Mouse (Mus musculus) small intestine, adult 2 months (tissue): ENCODE results near the gene Adar. TPM values are rescaled to one million over a fixed set of nuclear protein-coding genes. Genes with fewer than 3 reads are reported as not detected.

Source experiments
- H3K27ac ChIP-seq: fragments of 200-500 bp; 2 replicates; pipeline ENCODE4 v1.5.1; 2012; ENCODE audit warnings: low read depth, low read length, control low read depth, inconsistent platforms; ENCODE audit not compliant: insufficient read depth
- H3K27me3 ChIP-seq: fragments of 200-500 bp; 2 replicates; pipeline ENCODE4 v1.6.1; 2012; ENCODE audit warnings: mild to moderate bottlenecking, moderate library complexity, low read length, inconsistent platforms; ENCODE audit not compliant: control insufficient read depth, insufficient read depth
- H3K36me3 ChIP-seq: fragments of 200-500 bp; 2 replicates; pipeline ENCODE4 v1.6.1; 2012; ENCODE audit warnings: mild to moderate bottlenecking, low read length, control low read depth, inconsistent platforms; ENCODE audit not compliant: control insufficient read depth, insufficient read depth
- H3K4me1 ChIP-seq: fragments of 200-500 bp; 2 replicates; pipeline ENCODE4 v1.6.1; 2012; ENCODE audit warnings: low read length, inconsistent platforms, mixed read lengths; ENCODE audit not compliant: control insufficient read depth, insufficient read depth, insufficient read length
- H3K4me3 ChIP-seq: fragments of 200-500 bp; 2 replicates; pipeline ENCODE4 v1.5.1; 2012; ENCODE audit warnings: low read depth, mild to moderate bottlenecking, control low read depth, inconsistent platforms, low read length, moderate library complexity
- CTCF ChIP-seq: fragments of 200-500 bp; IDR thresholded peaks from 2 replicates; pipeline ENCODE4 v1.5.1; 2012; ENCODE audit warnings: low read depth, mild to moderate bottlenecking, control low read depth, inconsistent platforms, low read length, moderate library complexity, mixed read lengths; ENCODE audit not compliant: insufficient replicate concordance, insufficient read length; ENCODE audit errors: extremely low read depth
- POLR2A ChIP-seq: fragments of 200-500 bp; IDR thresholded peaks from 2 replicates; pipeline ENCODE4 v1.6.1; 2012; ENCODE audit warnings: low read depth, mild to moderate bottlenecking, control low read depth, inconsistent platforms, low read length, moderate library complexity
- WGBS: fragments of 180-500 bp; shearing (Covaris S2); methylation state at CpG from one replicate; pipeline ENCODE4 v1.1.7; 2018; 5-methylcytosine and 5-hydroxymethylcytosine counted together
- polyA plus RNA-seq: library from polyadenylated mRNA; depleted of rRNA; stranded (reverse); fragments of >200 nt; gene quantifications from 2 replicates; pipeline ENCODE4 v1.2.3, GENCODE M21; 2012; rRNA removed

Adar gene
- polyA plus RNA-seq, result 13.8 and 26.3 TPM in 2 replicates

DNA sequence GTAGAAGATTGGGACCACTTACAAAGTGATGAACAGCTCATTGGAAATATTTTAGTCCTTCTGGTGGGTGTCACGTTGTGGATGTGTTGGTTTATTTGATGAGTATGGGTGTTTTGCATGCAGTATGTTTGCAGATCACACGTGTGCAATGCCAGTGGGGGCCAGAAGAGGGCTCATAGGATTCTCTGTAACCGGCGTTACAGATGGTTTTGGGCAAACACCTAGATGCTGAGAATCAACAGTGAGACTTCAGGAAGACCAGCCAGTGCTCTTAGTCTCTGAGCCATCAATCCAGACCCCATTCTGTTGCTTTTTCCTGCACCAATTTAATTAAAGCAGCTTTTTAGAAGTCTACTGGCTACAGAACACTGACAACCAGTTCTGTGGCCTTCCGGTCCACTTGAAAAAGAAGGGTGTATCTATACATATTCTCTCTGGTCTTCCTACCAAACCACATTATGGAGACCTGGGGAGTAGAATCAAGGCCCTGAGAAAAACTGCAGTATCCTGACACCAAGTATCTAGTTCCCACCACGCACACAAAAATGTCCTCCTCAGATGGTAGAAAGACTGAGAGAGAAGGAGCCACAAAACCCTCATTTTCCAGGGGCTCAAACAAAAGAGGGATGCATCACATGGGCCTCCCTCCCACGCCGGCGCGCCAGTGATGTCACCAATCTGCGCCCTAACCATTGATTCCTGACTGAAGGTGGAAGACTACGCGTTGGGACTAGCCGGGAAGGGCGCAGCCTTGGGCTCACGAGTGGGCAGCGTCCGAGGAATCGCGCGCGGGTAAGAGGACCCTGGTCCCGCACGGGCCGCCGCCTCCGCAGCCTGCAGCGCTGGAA lies at the start of gene Adar:
TSS of gene Adar (plus strand) at position 664 of the 848 bp plus-strand sequence.
- Histone ChIP-seq H3K27me3 (no peaks in the 10 kb centered on the region), H3K36me3 (no peaks in the 10 kb centered on the region), H3K4me3 (peak within 1 kb of the TSS; percentile 79), H3K27ac (no peak within 1 kb of the TSS), H3K4me1 (peaks cover 4% of the 10 kb centered on the region; the same call in 1 of the 2 replicates)
- WGBS, result 5% methylated on average over 28 of the region's 28 CpGs
- no peak for TF ChIP-seq POLR2A
- peak; percentile 46; the same call in 1 of the 2 replicates for TF ChIP-seq CTCF

DNA sequence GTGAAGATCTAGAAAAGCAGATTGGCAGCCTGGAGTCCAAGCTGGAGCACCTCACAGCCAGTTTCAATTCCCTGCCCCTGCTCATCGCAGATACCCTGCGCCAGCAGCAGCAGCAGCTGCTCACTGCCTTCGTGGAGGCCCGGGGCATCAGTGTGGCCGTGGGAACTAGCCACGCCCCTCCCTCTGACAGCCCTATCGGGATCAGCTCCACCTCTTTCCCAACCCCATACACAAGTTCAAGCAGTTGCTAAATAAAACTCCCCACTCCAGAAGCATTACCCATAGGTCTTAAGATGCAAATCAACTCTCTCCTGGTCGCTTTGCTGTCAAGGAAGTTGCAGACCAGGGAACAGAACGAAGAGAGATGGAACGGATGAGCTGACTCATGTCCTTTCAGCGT lies 47.7 kb upstream of the Adar start:
- TF ChIP-seq POLR2A, result no peak
- no peak for TF ChIP-seq CTCF
- 32% methylated on average over 11 of the region's 11 CpGs for WGBS
- H3K4me3 ChIP-seq, result no peak overlapping the region
- no peaks in the 10 kb centered on the region for H3K27me3 ChIP-seq
- H3K27ac ChIP-seq, result no peak overlapping the region
- H3K36me3 ChIP-seq, result no peaks in the 10 kb centered on the region
- no peaks in the 10 kb centered on the region for H3K4me1 ChIP-seq

GRCm38 (mm10) chr3:89671334-89671733 lies 43.5 kb upstream of the Adar start:
- Histone ChIP-seq H3K36me3 (no peaks in the 10 kb centered on the region), H3K4me1 (no peaks in the 10 kb centered on the region), H3K27ac (no peak overlapping the region), H3K4me3 (no peak overlapping the region), H3K27me3 (no peaks in the 10 kb centered on the region)
- WGBS, result 21% methylated on average over 6 of the region's 6 CpGs
- no peak for TF ChIP-seq POLR2A
- TF ChIP-seq CTCF, result no peak

GRCm38 (mm10) chr3:89672573-89673317 lies 42.1 kb upstream of the Adar start:
- TF ChIP-seq CTCF (no peak), POLR2A (no peak)
- H3K27me3 ChIP-seq, result 0 out of 2 replicates have a peak, but pooled peaks cover 2% of the 10 kb centered on the region
- H3K36me3 ChIP-seq, result no peaks in the 10 kb centered on the region
- no peak overlapping the region for H3K4me3 ChIP-seq
- H3K4me1 ChIP-seq, result no peaks in the 10 kb centered on the region
- H3K27ac ChIP-seq, result no peak overlapping the region
- 78% methylated on average over 12 of the region's 12 CpGs for WGBS

DNA sequence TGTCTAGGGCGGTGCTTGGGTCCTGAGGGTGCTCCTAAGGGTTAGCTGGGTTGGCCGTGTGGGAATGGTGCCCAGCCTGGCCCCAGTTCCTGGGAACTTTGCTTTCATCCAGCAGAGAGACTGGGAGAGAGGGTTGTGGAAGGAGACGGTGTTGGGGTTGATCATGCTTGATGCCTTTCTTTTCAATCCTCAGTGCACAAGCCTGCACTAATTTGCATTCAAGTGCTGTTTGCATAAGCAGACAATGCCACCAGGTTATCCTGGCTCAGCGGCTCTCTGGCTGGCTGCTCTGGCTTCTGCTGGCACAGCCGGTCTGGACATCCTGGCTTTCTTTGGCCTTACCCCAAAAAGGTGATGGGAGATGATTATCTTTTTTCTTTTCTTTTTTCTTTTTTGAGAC lies 37.2 kb upstream of the Adar start:
- Histone ChIP-seq H3K36me3 (no peaks in the 10 kb centered on the region), H3K27ac (no peak overlapping the region), H3K4me3 (no peak overlapping the region), H3K27me3 (0 out of 2 replicates have a peak, but pooled peaks cover 2% of the 10 kb centered on the region), H3K4me1 (no peaks in the 10 kb centered on the region)
- TF ChIP-seq POLR2A, result no peak
- no peak for TF ChIP-seq CTCF
- WGBS, result 73% methylated on average over 5 of the region's 5 CpGs

DNA sequence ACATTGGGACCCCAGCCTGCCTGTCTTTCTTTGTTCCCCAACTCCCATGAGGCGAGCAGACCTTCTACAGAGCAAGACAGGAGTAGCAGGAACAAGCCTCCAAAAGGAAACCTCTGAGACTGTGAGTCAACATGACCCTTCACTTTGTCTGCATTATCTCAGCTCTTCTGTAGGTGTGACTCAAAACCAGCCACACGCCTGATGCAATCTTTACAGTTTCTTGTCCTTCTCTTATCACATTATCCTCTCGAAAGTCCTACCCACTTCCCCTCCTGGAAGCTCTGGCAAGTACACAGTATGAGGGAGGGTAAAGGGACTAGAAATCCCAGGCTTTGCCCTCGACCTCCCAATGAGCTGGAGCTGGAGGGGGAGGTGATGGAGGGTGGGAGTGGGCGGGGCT lies 28.8 kb upstream of the Adar start:
- WGBS, result 19% methylated on average over 5 of the region's 5 CpGs
- Histone ChIP-seq H3K36me3 (no peaks in the 10 kb centered on the region), H3K27me3 (no peaks in the 10 kb centered on the region), H3K27ac (no peak overlapping the region), H3K4me1 (peaks cover 3% of the 10 kb centered on the region; the same call in 1 of the 2 replicates), H3K4me3 (no peak overlapping the region)
- no peak for TF ChIP-seq POLR2A
- no peak for TF ChIP-seq CTCF

DNA sequence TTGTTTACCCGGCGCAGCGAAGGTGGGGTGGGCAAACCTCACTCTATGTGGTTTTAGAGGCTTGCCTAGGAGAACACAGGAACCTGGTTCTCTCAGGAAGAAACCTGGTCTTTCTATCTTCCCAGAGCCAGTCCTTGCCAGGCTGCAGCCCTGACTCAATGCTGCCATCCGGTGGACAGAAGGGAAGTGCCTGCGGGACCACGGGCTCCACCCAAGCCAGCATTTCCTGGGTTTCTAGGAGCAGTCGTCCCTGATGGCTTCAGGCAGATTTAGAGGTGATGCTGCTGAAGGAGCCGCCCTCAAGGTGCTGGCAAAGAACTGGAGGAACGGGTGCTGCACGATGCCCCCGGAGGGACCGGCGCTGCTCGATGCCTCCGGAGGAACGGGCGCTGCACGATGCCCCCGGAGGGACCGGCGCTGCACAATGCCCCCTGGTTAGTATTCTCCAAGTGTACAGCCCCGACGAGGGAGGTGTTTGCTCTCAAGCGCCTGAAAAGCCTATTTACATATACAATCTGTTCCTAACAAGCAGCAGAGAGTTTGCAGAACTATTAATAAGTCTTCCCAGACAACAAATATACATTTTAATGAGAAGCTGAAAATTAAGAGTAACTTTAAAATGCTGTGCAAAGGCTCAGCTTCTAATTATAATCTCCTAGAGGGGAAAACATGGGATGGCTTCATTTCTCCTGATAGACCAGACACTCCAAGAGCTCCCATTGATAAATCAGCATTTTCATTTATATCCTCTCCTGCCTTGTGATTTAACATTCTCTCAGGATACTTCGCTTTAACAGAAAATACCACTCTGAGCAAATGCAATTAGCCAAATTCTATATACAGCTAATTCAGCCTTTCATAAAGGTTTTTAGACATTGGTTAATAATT lies 25.9 kb upstream of the Adar start:
- Histone ChIP-seq H3K36me3 (no peaks in the 10 kb centered on the region), H3K27me3 (no peaks in the 10 kb centered on the region), H3K4me3 (peak overlapping the region; percentile 21), H3K4me1 (peaks cover 3% of the 10 kb centered on the region; the same call in 1 of the 2 replicates), H3K27ac (no peak overlapping the region)
- no peak for TF ChIP-seq POLR2A
- TF ChIP-seq CTCF, result peak; percentile 91
- WGBS, result 6% methylated on average over 25 of the region's 25 CpGs
